Mouse (Mus musculus) intestine, embryonic 16.5 days (tissue): ENCODE measurements around the gene Kdm2b. TPM values are rescaled to one million over a fixed set of nuclear protein-coding genes. Genes with fewer than 3 reads are reported as not detected.

ENCODE experiments used
- ATAC-seq: fragments of 200-750 bp; cut with Nextera tagmentation; 2 replicates; pipeline ENCODE4 v1.8.0; 2017; ENCODE audit warnings: moderate TSS enrichment, moderate library complexity
- H3K27ac ChIP-seq: fragments of 300-500 bp; sonication (generic); 2 replicates; pipeline ENCODE4 v1.5.1; 2014; ENCODE audit warnings: mild to moderate bottlenecking, low read length
- H3K27me3 ChIP-seq: fragments of 300-500 bp; sonication (generic); replicated peaks from 2 replicates; pipeline ENCODE4 v1.6.1; 2014; ENCODE audit warnings: low read length, control low read depth, mixed read lengths; ENCODE audit not compliant: control insufficient read depth, insufficient read depth
- H3K36me3 ChIP-seq: fragments of 300-500 bp; sonication (generic); 2 replicates; pipeline ENCODE4 v1.6.1; 2014; ENCODE audit warnings: low read length, control low read depth; ENCODE audit not compliant: control insufficient read depth, insufficient read depth
- H3K4me1 ChIP-seq: fragments of 300-500 bp; sonication (generic); 2 replicates; pipeline ENCODE4 v1.6.1; 2014; ENCODE audit warnings: low read length, control low read depth, mixed read lengths; ENCODE audit not compliant: control insufficient read depth, insufficient read depth
- H3K4me2 ChIP-seq: fragments of 300-500 bp; sonication (generic); 2 replicates; pipeline ENCODE4 v1.6.1; 2014; ENCODE audit warnings: low read depth, low read length, control low read depth
- H3K4me3 ChIP-seq: fragments of 300-500 bp; sonication (generic); 2 replicates; pipeline ENCODE4 v1.5.1; 2014; ENCODE audit warnings: mild to moderate bottlenecking, low read length
- H3K9ac ChIP-seq: fragments of 300-500 bp; sonication (generic); 2 replicates; pipeline ENCODE4 v1.6.1; 2014; ENCODE audit warnings: low read depth, low read length
- H3K9me3 ChIP-seq: fragments of 300-500 bp; sonication (generic); 2 replicates; pipeline ENCODE4 v1.6.1; 2016; ENCODE audit warnings: low read length, control low read depth; ENCODE audit not compliant: control insufficient read depth
- WGBS: fragments of 180-500 bp; shearing (Covaris S2); extraction: QIAGEN DNeasy Blood & Tissue Kit; methylation state at CpG from one replicate; pipeline ENCODE4 v1.1.7; 2014; 5-methylcytosine and 5-hydroxymethylcytosine counted together
- polyA plus RNA-seq: library from polyadenylated mRNA; unstranded; fragments of >200 nt; fragmentation: Nextera tagmentation; extraction: Ambion mirVana; gene quantifications from 2 replicates; pipeline ENCODE4 v1.2.1, GENCODE M21; 2015

The Kdm2b gene
- polyA plus RNA-seq, 1 experiment from 2014 or later = 22.4 TPM

DNA sequence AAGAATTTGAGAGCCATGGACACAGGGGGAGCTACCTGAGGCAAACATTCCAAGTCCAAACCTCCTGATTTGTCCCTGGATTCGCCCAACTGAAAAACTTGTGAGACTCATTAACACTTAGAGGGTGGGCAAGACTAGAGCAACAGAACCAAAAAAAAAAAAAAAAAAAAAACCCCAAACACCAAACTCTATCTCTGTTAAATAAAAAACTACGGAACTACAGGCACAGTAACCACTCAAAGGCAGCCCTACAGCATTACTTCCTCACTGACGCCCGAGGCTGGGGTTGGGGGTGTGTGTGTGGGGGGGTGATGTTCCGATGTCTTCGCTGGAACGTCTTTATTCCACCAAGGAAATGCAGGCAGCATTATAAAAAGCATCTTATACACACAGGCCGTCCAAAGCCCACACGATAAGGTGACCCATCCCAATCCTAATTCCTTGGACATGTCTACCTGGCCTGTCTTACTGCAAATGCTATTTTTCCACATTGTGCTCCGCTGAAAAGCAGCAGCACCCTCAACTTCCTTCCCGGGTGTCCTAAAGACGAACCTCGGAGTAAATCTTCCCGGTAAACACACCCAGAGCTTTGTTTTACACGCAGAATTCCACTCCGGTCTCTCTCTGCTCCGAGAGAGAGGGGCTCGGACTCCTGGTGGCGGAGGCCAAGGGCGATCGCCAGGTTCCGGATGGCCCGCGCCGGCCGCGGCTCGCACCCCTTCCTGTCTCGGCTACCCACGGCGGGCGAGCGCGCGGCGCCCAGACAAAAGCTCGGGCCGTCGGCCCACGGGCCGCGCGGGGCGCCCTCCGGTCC lies 90.5 kb downstream of the Kdm2b start:
- Histone ChIP-seq H3K9ac (peak overlapping the region; percentile 89), H3K4me1 (peaks cover 9% of the 10 kb centered on the region), H3K4me2 (peak overlapping the region; percentile 92), H3K27ac (peak overlapping the region; percentile 93), H3K36me3 (no peaks in the 10 kb centered on the region), H3K4me3 (peak overlapping the region; percentile 83), H3K9me3 (no peaks in the 10 kb centered on the region), H3K27me3 (no peaks in the 10 kb centered on the region)
- WGBS = 1% methylated on average over 40 of the region's 45 CpGs
- ATAC-seq = peak; percentile 7; the same call in 1 of the 2 replicates

DNA sequence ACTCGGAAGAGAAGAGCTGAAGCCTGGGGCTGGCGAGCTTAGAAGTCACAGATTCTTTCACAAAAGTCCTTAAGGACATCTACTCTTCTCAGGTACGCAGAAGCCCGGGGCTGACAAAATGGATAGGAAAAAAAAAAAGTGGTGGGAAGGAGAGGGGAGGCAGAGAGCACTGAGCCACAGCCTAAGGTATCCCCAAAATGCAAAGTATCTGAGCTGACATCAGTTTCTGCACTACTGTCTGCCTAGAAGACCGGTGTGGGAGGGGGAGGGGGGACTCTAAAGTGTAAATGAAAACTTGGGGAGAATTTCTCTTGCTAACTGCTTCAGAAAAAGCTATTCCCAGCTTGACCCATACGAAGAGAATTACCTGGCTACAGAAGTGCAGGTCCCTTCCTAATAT lies 91.5 kb downstream of the Kdm2b start:
- H3K36me3 ChIP-seq = no peaks in the 10 kb centered on the region
- ATAC-seq = no peak
- WGBS = 82% methylated on average over 6 of the region's 6 CpGs
- H3K4me3 ChIP-seq = no peak overlapping the region
- peaks cover 9% of the 10 kb centered on the region for H3K4me1 ChIP-seq
- no peaks in the 10 kb centered on the region for H3K27me3 ChIP-seq
- no peak overlapping the region for H3K27ac ChIP-seq
- no peak overlapping the region for H3K4me2 ChIP-seq
- H3K9me3 ChIP-seq = no peaks in the 10 kb centered on the region
- no peak overlapping the region for H3K9ac ChIP-seq

DNA sequence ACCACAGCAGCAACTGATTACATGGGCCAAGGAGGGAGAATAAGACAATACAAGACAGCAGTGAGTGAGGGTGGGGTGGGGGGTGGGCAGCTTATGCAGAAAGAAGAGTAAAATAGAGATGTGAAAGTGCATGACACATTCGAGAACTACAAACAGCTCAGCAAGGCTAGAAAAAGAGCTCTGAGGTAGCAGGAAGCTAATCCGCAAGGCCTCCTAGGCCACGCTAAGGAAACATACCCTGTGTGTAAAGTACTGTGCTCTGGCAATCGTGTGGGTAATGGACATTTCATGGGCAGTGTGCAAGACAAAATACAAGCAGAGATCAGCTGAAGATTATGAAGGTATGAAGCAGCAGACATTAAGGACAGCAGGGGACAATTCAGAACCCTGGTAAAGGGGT lies 94.8 kb downstream of the Kdm2b start:
- Histone ChIP-seq H3K36me3 (no peaks in the 10 kb centered on the region), H3K4me3 (no peak overlapping the region), H3K4me1 (peaks cover 6% of the 10 kb centered on the region; the same call in 1 of the 2 replicates), H3K9me3 (no peaks in the 10 kb centered on the region), H3K4me2 (no peak overlapping the region), H3K9ac (no peak overlapping the region), H3K27me3 (no peaks in the 10 kb centered on the region), H3K27ac (0 out of 2 replicates have a peak overlapping the region, but pooled peaks have one; percentile 7)
- ATAC-seq = no peak
- WGBS = 68% methylated on average over 4 of the region's 4 CpGs

GRCm38 (mm10) chr5:122894007-122894637 lies 95.5 kb downstream of the Kdm2b start:
- no peak overlapping the region for H3K4me2 ChIP-seq
- H3K4me3 ChIP-seq = no peak overlapping the region
- no peak overlapping the region for H3K27ac ChIP-seq
- peaks cover 6% of the 10 kb centered on the region; the same call in 1 of the 2 replicates for H3K4me1 ChIP-seq
- no peak for ATAC-seq
- H3K9ac ChIP-seq = no peak overlapping the region
- 92% methylated on average over 5 of the region's 5 CpGs for WGBS
- H3K9me3 ChIP-seq = no peaks in the 10 kb centered on the region
- no peaks in the 10 kb centered on the region for H3K36me3 ChIP-seq
- H3K27me3 ChIP-seq = no peaks in the 10 kb centered on the region

DNA sequence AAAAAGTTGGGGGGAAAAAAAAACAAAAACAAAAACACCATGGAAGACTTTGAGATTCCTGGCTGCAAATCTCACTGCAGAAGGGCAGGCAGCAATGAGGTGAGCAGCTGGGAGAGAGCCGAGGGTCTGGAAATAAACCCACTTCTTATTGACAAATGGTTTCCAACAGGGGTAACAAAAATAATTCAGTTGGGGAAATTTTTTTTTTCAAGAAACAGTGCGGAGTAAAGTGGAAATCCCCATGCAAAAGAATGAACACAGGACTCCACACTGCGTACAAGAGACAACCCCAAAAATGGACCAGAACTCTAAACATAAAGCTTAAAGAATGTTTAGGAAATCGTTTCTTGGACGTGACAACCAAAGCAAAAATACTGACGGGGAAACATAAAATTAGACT lies 96.4 kb downstream of the Kdm2b start:
- H3K36me3 ChIP-seq = no peaks in the 10 kb centered on the region
- no peak overlapping the region for H3K4me2 ChIP-seq
- no peak for ATAC-seq
- no peak overlapping the region for H3K9ac ChIP-seq
- no peak overlapping the region for H3K27ac ChIP-seq
- peaks cover 3% of the 10 kb centered on the region for H3K4me1 ChIP-seq
- no peak overlapping the region for H3K4me3 ChIP-seq
- no peaks in the 10 kb centered on the region for H3K27me3 ChIP-seq
- no peaks in the 10 kb centered on the region for H3K9me3 ChIP-seq
- WGBS = 83% methylated on average over 6 of the region's 6 CpGs

GRCm38 (mm10) chr5:122890396-122890795 lies 99.2 kb downstream of the Kdm2b start:
- ATAC-seq = no peak
- H3K4me1 ChIP-seq = peaks cover 13% of the 10 kb centered on the region
- H3K27ac ChIP-seq = no peak overlapping the region
- no peak overlapping the region for H3K4me2 ChIP-seq
- no peaks in the 10 kb centered on the region for H3K9me3 ChIP-seq
- no peak overlapping the region for H3K4me3 ChIP-seq
- WGBS = 45% methylated on average over 2 of the region's 2 CpGs
- H3K27me3 ChIP-seq = no peaks in the 10 kb centered on the region
- no peaks in the 10 kb centered on the region for H3K36me3 ChIP-seq
- H3K9ac ChIP-seq = no peak overlapping the region

GRCm38 (mm10) chr5:122888612-122889214 lies 100.9 kb downstream of the Kdm2b start:
- peaks cover 15% of the 10 kb centered on the region for H3K4me1 ChIP-seq
- no peaks in the 10 kb centered on the region for H3K27me3 ChIP-seq
- no peaks in the 10 kb centered on the region for H3K36me3 ChIP-seq
- no peaks in the 10 kb centered on the region for H3K9me3 ChIP-seq
- H3K9ac ChIP-seq = no peak overlapping the region
- WGBS = 90% methylated on average over 16 of the region's 16 CpGs
- H3K4me2 ChIP-seq = no peak overlapping the region
- H3K4me3 ChIP-seq = no peak overlapping the region
- ATAC-seq = no peak
- H3K27ac ChIP-seq = no peak overlapping the region

DNA sequence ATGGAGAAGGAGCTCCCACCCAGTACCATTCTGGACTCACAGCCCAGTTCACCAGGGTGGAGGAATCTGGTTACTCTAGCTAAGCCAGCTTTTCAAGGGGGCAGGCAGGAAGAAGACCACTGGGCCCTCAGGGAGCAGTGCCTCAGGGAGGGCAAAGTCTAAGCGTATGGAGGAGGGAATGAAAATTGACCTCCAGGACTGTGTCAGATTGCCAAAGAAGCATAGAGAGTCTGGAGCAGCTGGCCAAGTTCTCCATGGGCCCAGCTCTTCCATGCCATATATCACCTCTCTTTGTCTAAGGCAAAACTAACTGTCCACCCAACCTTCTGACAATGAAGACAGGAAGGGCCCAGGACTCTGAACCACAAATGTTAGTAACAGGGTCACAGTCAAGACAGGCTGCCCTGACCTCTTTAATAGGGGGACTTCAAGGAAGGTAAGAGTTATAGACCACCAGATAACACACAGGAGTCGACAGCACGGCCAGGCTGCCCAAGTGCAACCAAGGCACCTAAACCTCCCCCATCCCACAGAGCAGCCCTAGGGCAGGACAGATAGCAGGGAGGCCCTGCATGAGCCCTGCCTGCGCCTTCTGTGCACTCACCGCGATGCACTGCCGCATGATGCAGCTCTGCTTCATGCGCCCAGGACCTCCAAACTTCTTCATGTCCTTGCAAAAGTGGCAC lies 101.6 kb downstream of the Kdm2b start:
- 69% methylated on average over 8 of the region's 8 CpGs for WGBS

DNA sequence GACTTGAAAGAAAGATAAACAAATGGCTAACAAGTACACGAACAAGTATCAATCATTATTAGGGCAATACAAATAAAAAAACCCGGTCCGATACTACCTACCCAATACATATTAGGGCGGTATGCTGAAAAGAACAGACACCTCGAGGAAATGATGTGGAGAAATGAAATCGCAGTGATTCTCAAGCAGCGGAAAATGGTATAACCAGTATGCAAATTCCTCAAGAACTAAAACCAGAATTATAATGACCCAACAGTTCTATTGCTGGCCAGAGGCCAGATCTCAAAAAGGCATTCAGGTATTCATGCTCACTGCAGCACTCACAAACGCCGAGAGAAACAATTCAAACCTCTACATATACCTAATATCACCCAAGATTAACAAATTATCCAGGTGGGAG lies 102.6 kb downstream of the Kdm2b start:
- H3K27ac ChIP-seq = no peak overlapping the region
- 88% methylated on average over 9 of the region's 9 CpGs for WGBS

More for the DNA sequence above, 101.6 kb downstream of the Kdm2b start:
- Histone ChIP-seq H3K4me1 (peaks cover 15% of the 10 kb centered on the region), H3K9me3 (no peaks in the 10 kb centered on the region), H3K27ac (no peak overlapping the region), H3K9ac (no peak overlapping the region), H3K27me3 (no peaks in the 10 kb centered on the region), H3K36me3 (no peaks in the 10 kb centered on the region), H3K4me2 (no peak overlapping the region), H3K4me3 (no peak overlapping the region)
- peak; percentile 64 for ATAC-seq

More for the DNA sequence above, 102.6 kb downstream of the Kdm2b start:
- ATAC-seq = no peak
- H3K27me3 ChIP-seq = no peaks in the 10 kb centered on the region
- H3K4me3 ChIP-seq = no peak overlapping the region
- no peak overlapping the region for H3K9ac ChIP-seq
- H3K4me2 ChIP-seq = no peak overlapping the region
- no peaks in the 10 kb centered on the region for H3K36me3 ChIP-seq
- H3K4me1 ChIP-seq = peaks cover 24% of the 10 kb centered on the region
- H3K9me3 ChIP-seq = no peaks in the 10 kb centered on the region
